Mouse (Mus musculus): ENCODE results near the gene Gm15140.
"Not testable (repeated sequence)": the region's sequence is repeated elsewhere in the genome, so short reads cannot be mapped to it uniquely, and the experiment has no call there.

Gene Gm15140

DNA sequence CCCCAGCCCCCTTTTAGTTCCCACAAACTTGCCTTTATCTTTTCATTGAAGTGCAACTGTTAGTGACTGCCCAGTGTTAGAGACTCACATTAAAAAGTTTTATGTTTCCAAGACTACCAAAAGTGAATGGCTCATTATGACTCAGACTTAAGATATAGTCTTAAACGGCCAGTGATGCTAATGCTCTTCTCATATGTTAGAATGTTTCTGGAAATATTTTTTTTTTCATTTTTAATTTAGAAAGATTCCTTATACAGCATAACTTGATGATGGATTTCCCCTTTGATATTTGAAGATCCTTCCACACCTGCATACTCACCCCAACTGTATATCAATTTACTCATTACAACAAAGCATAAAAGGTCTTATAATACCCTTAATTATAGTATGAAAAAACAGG lies at the start of gene Gm15140:
TSS of gene Gm15140 (minus strand) at position 101 of the 400 bp plus-strand sequence.
- not testable (repeated sequence) for DNase-seq (ENCODE audit: low read depth, low spot score)

Data from retina, postnatal 7 days (tissue).